Mouse (Mus musculus) activated CD4-positive, CD25-positive, alpha-beta regulatory T cell, adult 9 weeks (primary cell): ENCODE results near the gene Tekt1. TPM values are rescaled to one million over a fixed set of nuclear protein-coding genes. Genes with fewer than 3 reads are reported as not detected.

Source experiments
- polyA plus RNA-seq: library from polyadenylated mRNA; unstranded; fragments of 100-300 nt; shearing (Covaris generic); gene quantifications from one replicate; pipeline ENCODE4 v1.2.1, GENCODE M21; 2017

Tekt1 gene
- not detected for polyA plus RNA-seq

DNA sequence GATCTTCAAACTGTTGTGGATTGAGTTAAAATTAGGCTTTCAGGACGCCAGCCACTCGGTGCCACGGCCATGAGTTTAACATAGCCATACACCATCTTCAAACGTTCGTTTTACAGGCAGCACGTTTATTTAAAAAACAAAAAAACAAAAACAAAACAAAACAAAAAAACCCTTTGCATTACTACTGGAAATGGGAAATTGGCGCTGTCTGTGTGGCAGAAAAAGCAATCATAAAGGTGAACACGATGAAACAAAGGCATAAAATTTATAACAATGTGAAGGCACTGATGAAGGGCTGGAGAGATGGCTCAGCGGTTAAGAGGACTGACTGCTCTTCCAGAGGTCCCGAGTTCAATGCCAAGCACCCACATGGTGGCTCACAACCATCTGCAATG is at the start of gene Tekt1:
Gene Tekt1, minus strand, starts transcription at position 96 of the 395 bp plus-strand sequence.

DNA sequence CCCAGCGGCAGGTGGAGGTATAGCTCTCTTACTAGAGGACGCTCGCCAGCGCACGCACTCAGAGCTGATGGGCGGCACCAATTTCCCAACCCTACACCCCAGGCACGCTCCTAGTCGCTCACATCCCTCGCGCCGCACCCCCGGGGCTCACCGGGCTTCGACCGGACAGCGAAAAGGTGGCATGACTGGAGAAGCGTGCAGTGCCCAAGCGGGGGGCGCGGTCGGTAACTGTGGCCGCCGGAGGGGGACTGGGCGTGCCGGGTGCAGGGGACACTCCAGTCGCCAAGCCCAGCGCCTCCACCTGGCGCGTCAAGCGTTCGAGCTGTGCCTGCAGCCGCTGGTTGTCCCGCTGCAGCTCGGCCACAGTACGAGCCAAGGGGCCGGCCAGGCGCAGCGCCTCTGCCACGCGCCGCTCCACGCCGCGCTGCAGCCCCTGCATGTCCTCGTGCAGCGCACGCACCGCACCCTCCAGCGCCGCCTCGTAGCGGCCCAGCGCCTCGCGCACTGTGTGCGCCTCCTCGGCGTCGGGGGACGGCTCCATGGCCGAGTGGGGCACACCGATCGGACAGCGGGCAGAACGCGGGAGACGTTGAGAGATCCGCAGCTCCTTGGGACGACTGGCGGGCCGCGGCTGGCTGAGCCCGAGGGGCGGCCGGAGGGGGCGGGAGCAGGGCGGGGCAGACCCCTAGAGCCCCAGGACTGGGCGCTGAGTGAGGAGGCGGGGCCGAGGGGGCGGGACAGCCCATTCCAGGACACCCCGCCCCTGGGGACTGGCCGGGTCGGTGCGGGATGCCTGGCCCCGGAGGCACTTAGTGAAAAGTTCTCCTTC is 49.1 kb upstream of the Tekt1 start, which contains the start of gene Smtnl2:
Gene Smtnl2, minus strand, starts transcription at position 621 of the 829 bp plus-strand sequence.

GRCm38 (mm10) chr11:72314151-72314895 is 47.9 kb downstream of the Tekt1 start, which contains the start of gene Fbxo39:
Gene Fbxo39, plus strand, starts transcription at chr11:72314444.

DNA sequence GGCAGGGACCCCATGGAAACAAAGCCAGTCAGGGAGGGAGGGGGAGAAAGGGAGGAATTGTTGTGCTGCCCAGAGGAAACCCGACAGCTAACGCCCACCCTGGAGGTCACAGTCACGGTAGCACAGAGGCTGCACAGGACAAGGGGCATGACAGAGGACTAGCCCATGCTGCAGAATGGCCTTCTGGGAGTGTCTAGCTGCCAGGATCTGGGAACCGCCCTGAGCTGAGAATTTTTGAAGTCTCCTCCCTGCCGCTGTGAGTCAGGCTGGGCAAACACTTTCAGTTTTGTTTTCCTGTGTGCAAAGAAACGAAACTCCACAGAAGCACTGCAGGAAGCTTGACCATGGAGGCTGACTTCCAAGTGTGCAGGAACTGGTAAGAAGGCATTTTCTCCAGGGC is 60.9 kb downstream of the Tekt1 start, which contains the start of gene Xaf1:
Gene Xaf1, plus strand, starts transcription at position 296 of the 400 bp plus-strand sequence.

Other genes starting within 250 kb of the Tekt1 start
- not detected for gene Pitpnm3, start 226.7 kb downstream of the Tekt1 start, polyA plus RNA-seq
- gene Gm43951, start 155.6 kb downstream of the Tekt1 start, polyA plus RNA-seq, result 0.22 TPM
- 30.7 TPM for gene 4933427D14Rik, start 155.0 kb downstream of the Tekt1 start, polyA plus RNA-seq
- gene Txndc17, start 154.9 kb downstream of the Tekt1 start, polyA plus RNA-seq, result 118 TPM
- gene Med31, start 146.8 kb downstream of the Tekt1 start, polyA plus RNA-seq, result 23.5 TPM
- gene Slc13a5, start 95.2 kb downstream of the Tekt1 start, polyA plus RNA-seq, result not detected
- gene Xaf1, start 60.8 kb downstream of the Tekt1 start, polyA plus RNA-seq, result 109 TPM
- 0.43 TPM for gene Fbxo39, start 48.0 kb downstream of the Tekt1 start, polyA plus RNA-seq
- 0.10 TPM for gene Smtnl2, start 49.3 kb upstream of the Tekt1 start, polyA plus RNA-seq
- gene Ggt6, start 73.1 kb upstream of the Tekt1 start, polyA plus RNA-seq, result not detected
- gene Mybbp1a, start 78.9 kb upstream of the Tekt1 start, polyA plus RNA-seq, result 119 TPM
- gene Spns2, start 127.5 kb upstream of the Tekt1 start, polyA plus RNA-seq, result not detected
- 1.1 TPM for gene Spns3, start 188.1 kb upstream of the Tekt1 start, polyA plus RNA-seq
- 60.5 TPM for gene Ube2g1, start 244.8 kb upstream of the Tekt1 start, polyA plus RNA-seq